8 mouse cellular contexts compared by ENCODE assay signal in the genomic region with DNA sequence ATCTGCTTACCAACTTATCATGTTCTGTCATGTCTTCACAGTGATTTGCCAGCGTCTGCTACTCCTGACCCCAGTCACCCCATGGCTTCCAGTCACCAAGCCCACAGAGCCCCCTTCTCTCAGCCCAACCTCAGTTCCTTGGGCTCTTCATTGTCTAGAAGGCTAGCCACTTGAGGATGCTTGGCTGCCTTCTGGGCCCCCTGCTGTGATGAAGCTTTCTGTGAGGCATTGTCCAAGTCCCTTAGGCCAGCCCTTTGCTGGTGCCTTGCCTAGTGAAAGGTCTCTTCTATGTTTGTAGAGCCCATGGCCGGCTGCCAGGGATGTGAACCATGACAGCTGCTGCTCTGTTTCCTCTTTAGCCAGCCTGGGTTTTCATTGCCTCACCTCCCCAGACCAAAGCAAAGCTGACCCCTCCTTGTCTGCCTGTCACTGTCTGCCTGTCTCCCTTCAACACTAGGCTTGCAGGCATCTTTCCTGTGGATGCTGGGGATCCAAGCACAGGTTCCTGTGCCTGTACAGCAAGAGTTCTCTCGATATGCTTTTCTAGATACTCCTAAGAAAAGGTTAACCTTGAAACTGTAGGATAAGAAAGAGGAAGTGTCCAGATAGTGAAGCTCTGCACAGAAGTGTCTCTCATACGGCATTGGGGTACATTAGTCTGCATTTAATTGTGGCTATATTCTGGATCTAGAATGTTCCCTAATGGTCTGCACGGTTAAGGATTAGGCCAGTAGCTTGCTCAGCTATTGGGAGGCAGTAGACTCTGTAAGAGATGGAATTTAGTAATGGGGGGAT.
DNase-seq lines count a peak whose midpoint lies in the region; ATAC-seq lines count a peak whose summit lies in the region.
"Had no signal": no experiment of that assay in that cellular context is flagged by ENCODE, and none has a peak within 500 bp of the region (broad histone marks: within the 10 kb centered on the region; RNA-seq: fewer than 3 reads in every experiment).

No protein-coding gene starts in this region.

- WGBS in embryonic facial prominence, embryonic 14.5 days = 57% methylated on average over 5 of the region's 5 CpGs
- 54% methylated on average over 5 of the region's 5 CpGs for WGBS in midbrain, embryonic 15.5 days

- ATAC-seq in embryonic facial prominence, embryonic 14.5 days (ENCODE audit: low read depth) = no peak
- ATAC-seq in midbrain, embryonic 15.5 days (replicated peaks) = 0 out of 2 replicates have a peak, but pooled peaks have one; percentile 33

- no peaks in the 10 kb centered on the region for H3K9me3 ChIP-seq in embryonic facial prominence, embryonic 14.5 days (ENCODE audit: control insufficient read depth, low read length)
- no peaks in the 10 kb centered on the region for H3K9me3 ChIP-seq in midbrain, embryonic 15.5 days

- H3K27me3 ChIP-seq in embryonic facial prominence, embryonic 14.5 days (replicated peaks; ENCODE audit: control insufficient read depth, insufficient read depth, low read length) = no peaks in the 10 kb centered on the region
- no peaks in the 10 kb centered on the region for H3K27me3 ChIP-seq in midbrain, embryonic 15.5 days (replicated peaks)

- peak; percentile 96 for DNase-seq in A20 (ENCODE audit: low read depth, low spot score)
- DNase-seq in Muller cell, postnatal 12 days (ENCODE audit: inconsistent ontology term) = peak; percentile 86
- DNase-seq in embryonic facial prominence, embryonic 14.5 days (ENCODE audit: low spot score) = peak; percentile 81
- DNase-seq in heart, postnatal 36 days = peak; percentile 37 to 60
- DNase-seq in layer of hippocampus, adult 8-10 months (ENCODE audit: low spot score in 2 of 2) = peak; percentile 21 to 22
- DNase-seq in testis, postnatal 10 days (ENCODE audit: low spot score) = peak; percentile 60

- H3K4me1 ChIP-seq in embryonic facial prominence, embryonic 14.5 days (ENCODE audit: control insufficient read depth, insufficient read depth, low read length) = no peaks in the 10 kb centered on the region
- no peaks in the 10 kb centered on the region for H3K4me1 ChIP-seq in midbrain, embryonic 15.5 days

- H3K27ac ChIP-seq in embryonic facial prominence, embryonic 14.5 days (replicated peaks; ENCODE audit: low read depth, low read length) = no peak overlapping the region
- no peak overlapping the region for H3K27ac ChIP-seq in midbrain, embryonic 15.5 days
- H3K27ac ChIP-seq: macrophage had no signal

- no peak overlapping the region for H3K9ac ChIP-seq in embryonic facial prominence, embryonic 14.5 days (ENCODE audit: low read depth, low read length)
- H3K9ac ChIP-seq in midbrain, embryonic 15.5 days = no peak overlapping the region

- no peaks in the 10 kb centered on the region for H3K36me3 ChIP-seq in embryonic facial prominence, embryonic 14.5 days (ENCODE audit: control insufficient read depth, insufficient read depth, low read length)
- H3K36me3 ChIP-seq in midbrain, embryonic 15.5 days (replicated peaks) = no peaks in the 10 kb centered on the region

- no peak overlapping the region for H3K4me2 ChIP-seq in embryonic facial prominence, embryonic 14.5 days (ENCODE audit: low read depth, low read length)
- H3K4me2 ChIP-seq in midbrain, embryonic 15.5 days = no peak overlapping the region

- intact Hi-C loops in heart, postnatal 36 days (cut with DNase I) = no loop called here

- no peak overlapping the region for H3K4me3 ChIP-seq in embryonic facial prominence, embryonic 14.5 days (ENCODE audit: low read depth, low read length)
- no peak overlapping the region for H3K4me3 ChIP-seq in midbrain, embryonic 15.5 days

Comparison
In these comparisons a context has a peak if more than half of its experiments do, and no peak if none do; other contexts are left out.
1. DNase-seq: peak in every context shown above with its lines; median percentile 96 in A20; 86 in Muller cell, postnatal 12 days; 81 in embryonic facial prominence, embryonic 14.5 days; 60 in testis, postnatal 10 days; 48 in heart, postnatal 36 days; 22 in layer of hippocampus, adult 8-10 months.